Mouse (Mus musculus) heart, embryonic 11.5 days (tissue): ENCODE results near the gene Ppt1. TPM values are rescaled to one million over a fixed set of nuclear protein-coding genes. Genes with fewer than 3 reads are reported as not detected.

ENCODE experiments used
- ATAC-seq: fragments of 200-750 bp; cut with Nextera tagmentation; replicated peaks from 2 replicates; pipeline ENCODE4 v1.8.0; 2017; ENCODE audit warnings: moderate library complexity; ENCODE audit not compliant: insufficient number of reproducible peaks, low FRiP score, low TSS enrichment
- H3K27ac ChIP-seq: fragments of 300-500 bp; sonication (generic); 2 replicates; pipeline ENCODE4 v1.5.1; 2014; ENCODE audit warnings: mild to moderate bottlenecking, low read depth, low read length
- H3K27me3 ChIP-seq: fragments of 300-500 bp; sonication (generic); 2 replicates; pipeline ENCODE4 v1.6.1; 2014; ENCODE audit warnings: mild to moderate bottlenecking, low read length, mixed read lengths; ENCODE audit not compliant: control insufficient read depth, insufficient read depth
- H3K36me3 ChIP-seq: fragments of 300-500 bp; sonication (generic); 2 replicates; pipeline ENCODE4 v1.6.1; 2014; ENCODE audit warnings: mild to moderate bottlenecking, low read length, moderate library complexity, mixed read lengths; ENCODE audit not compliant: control insufficient read depth, insufficient read depth
- H3K4me1 ChIP-seq: fragments of 300-500 bp; sonication (generic); 2 replicates; pipeline ENCODE4 v1.6.1; 2014; ENCODE audit warnings: low read length; ENCODE audit not compliant: control insufficient read depth, insufficient read depth
- H3K4me2 ChIP-seq: fragments of 300-500 bp; sonication (generic); 2 replicates; pipeline ENCODE4 v1.6.1; 2014; ENCODE audit warnings: mild to moderate bottlenecking, moderate library complexity
- H3K4me3 ChIP-seq: fragments of 300-500 bp; sonication (generic); 2 replicates; pipeline ENCODE4 v1.5.1; 2014; ENCODE audit warnings: low read depth, low read length
- H3K9ac ChIP-seq: fragments of 300-500 bp; sonication (generic); 2 replicates; pipeline ENCODE4 v1.6.1; 2014; ENCODE audit warnings: mild to moderate bottlenecking, low read depth, low read length, moderate library complexity
- H3K9me3 ChIP-seq: fragments of 300-500 bp; sonication (generic); replicated peaks from 2 replicates; pipeline ENCODE4 v1.6.1; 2016; ENCODE audit warnings: low read length; ENCODE audit not compliant: control insufficient read depth
- WGBS: fragments of 180-500 bp; shearing (Covaris S2); extraction: QIAGEN DNeasy Blood & Tissue Kit; methylation state at CpG from one replicate; pipeline ENCODE4 v1.1.7; 2014; ENCODE audit not compliant: insufficient replicate concordance; 5-methylcytosine and 5-hydroxymethylcytosine counted together
- polyA plus RNA-seq: library from polyadenylated mRNA; unstranded; fragments of >200 nt; fragmentation: Nextera tagmentation; extraction: Ambion mirVana; gene quantifications from 2 replicates; pipeline ENCODE4 v1.2.1, GENCODE M21; 2014

The Ppt1 gene
- polyA plus RNA-seq, 1 experiment from 2014 or later = 61.8 TPM

DNA sequence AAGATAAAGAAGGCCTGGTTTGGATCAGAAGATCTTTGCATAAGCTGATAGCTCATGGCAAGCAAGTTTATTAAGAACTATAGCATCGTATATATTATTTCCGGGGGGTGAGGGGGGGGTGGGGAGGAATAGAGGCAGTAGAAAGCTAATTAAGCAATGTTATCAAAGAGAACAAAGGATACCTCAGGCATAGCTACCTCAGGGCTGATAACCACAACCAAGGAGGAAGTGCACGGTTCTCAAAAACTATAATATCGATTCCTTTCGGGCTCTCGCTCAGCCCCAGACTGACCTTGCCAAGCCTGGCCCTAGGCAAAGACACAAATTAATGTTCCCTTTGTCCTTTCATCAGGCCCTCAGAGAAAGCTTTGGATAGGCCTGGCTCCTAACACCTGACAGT lies 6.7 kb upstream of the Ppt1 start:
- H3K9ac ChIP-seq = no peak overlapping the region
- WGBS = 85% methylated on average over 6 of the region's 6 CpGs
- H3K4me3 ChIP-seq = no peak overlapping the region
- H3K36me3 ChIP-seq = no peaks in the 10 kb centered on the region
- no peaks in the 10 kb centered on the region for H3K27me3 ChIP-seq
- no peak for ATAC-seq
- no peak overlapping the region for H3K4me2 ChIP-seq
- H3K4me1 ChIP-seq = peaks cover 5% of the 10 kb centered on the region; the same call in 1 of the 2 replicates
- H3K27ac ChIP-seq = no peak overlapping the region
- H3K9me3 ChIP-seq = no peaks in the 10 kb centered on the region

DNA sequence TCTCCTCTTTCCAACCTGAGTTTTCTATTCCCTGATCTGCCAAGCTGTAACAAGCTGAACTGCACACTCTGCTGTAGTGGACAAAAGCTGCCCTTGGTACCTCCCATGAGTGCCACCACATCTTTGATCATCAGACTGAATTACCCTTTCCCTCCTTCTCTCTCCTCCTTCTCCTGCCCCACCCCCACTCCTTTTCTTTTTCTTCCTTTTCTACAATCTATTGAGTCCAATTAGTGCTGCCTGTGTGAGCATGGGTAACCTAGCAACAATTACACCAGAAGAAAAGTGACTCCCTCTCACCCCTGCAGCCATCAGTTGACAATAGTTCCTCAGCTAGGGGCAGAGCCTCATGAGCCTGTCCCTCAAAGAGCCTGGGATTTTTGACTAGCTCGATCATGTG lies 4.2 kb upstream of the Ppt1 start:
- 83% methylated on average over 1 of the region's 1 CpGs for WGBS
- Histone ChIP-seq H3K4me1 (peaks cover 10% of the 10 kb centered on the region), H3K27ac (no peak overlapping the region), H3K4me3 (no peak overlapping the region), H3K27me3 (no peaks in the 10 kb centered on the region), H3K36me3 (no peaks in the 10 kb centered on the region), H3K9ac (no peak overlapping the region), H3K9me3 (no peaks in the 10 kb centered on the region), H3K4me2 (no peak overlapping the region)
- no peak for ATAC-seq

DNA sequence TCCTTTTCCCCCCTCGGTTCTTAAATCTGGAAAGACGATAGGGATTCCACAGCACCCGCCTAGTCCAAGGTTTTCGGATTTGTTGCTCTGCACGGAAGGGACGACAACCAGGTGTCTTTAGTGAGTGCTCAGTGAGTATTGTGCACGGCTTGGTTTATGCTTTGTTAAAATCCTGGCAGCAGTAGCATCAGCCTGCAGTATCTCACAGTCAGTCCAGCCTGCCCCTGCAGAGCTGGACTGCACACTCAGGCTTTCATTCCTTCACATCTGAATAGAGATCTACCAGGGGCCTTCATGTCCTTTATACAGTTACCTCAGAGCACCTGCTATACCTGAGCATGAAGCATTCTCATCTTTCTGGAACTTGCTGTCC lies 347 bp downstream of the Ppt1 start:
- peak; percentile 28 for ATAC-seq
- H3K27ac ChIP-seq = no peak overlapping the region
- no peaks in the 10 kb centered on the region; the same call in 1 of the 2 replicates for H3K9me3 ChIP-seq
- H3K9ac ChIP-seq = peak overlapping the region; percentile 92
- H3K4me1 ChIP-seq = peaks cover 5% of the 10 kb centered on the region
- peak overlapping the region; percentile 89 for H3K4me2 ChIP-seq
- H3K27me3 ChIP-seq = no peaks in the 10 kb centered on the region
- H3K4me3 ChIP-seq = peak overlapping the region; percentile 80
- H3K36me3 ChIP-seq = no peaks in the 10 kb centered on the region
- 0% methylated on average over 7 of the region's 7 CpGs for WGBS

- Histone ChIP-seq H3K27ac (no peak overlapping the region), H3K9ac (no peak overlapping the region), H3K4me3 (no peak overlapping the region; the same call in 1 of the 2 replicates), H3K27me3 (no peaks in the 10 kb centered on the region), H3K4me2 (peak overlapping the region; percentile 89; the same call in 1 of the 2 replicates), H3K4me1 (peaks cover 5% of the 10 kb centered on the region), H3K9me3 (peaks cover 3% of the 10 kb centered on the region; the same call in 1 of the 2 replicates), H3K36me3 (no peaks in the 10 kb centered on the region)
- no peak for ATAC-seq
- 69% methylated on average over 6 of the region's 6 CpGs for WGBS
These were observed 1.2 kb downstream of the Ppt1 start for GRCm38 (mm10) chr4:122837180-122837730.

DNA sequence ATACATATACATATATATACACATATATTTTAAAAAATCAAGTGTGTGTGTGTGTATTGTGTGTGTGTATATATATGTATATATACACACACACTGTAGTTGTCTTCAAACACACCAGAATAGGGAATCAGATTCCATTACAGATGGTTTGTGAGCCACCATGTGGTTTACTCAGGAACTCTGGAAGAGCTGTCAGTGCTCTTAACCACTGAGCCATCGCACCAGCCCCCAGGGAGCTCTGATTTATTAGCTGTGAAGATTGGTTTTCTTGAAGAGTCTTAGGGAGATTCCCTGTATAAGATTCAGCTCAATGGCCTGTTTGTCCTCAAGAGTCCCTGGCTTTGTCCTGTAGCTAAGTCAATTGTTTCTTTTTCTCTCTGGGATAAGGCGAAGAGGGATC lies 2.0 kb downstream of the Ppt1 start:
- H3K27me3 ChIP-seq = no peaks in the 10 kb centered on the region
- no peaks in the 10 kb centered on the region for H3K36me3 ChIP-seq
- no peak for ATAC-seq
- H3K27ac ChIP-seq = no peak overlapping the region
- H3K4me2 ChIP-seq = no peak overlapping the region
- H3K9ac ChIP-seq = no peak overlapping the region
- H3K4me3 ChIP-seq = no peak overlapping the region
- 82% methylated on average over 2 of the region's 2 CpGs for WGBS
- peaks cover 5% of the 10 kb centered on the region for H3K4me1 ChIP-seq
- peaks cover 3% of the 10 kb centered on the region; the same call in 1 of the 2 replicates for H3K9me3 ChIP-seq

- no peak overlapping the region for H3K9ac ChIP-seq
- H3K4me1 ChIP-seq = peaks cover 5% of the 10 kb centered on the region
- no peaks in the 10 kb centered on the region for H3K36me3 ChIP-seq
- WGBS = 47% methylated on average over 1 of the region's 1 CpGs
- no peak overlapping the region for H3K27ac ChIP-seq
- H3K27me3 ChIP-seq = no peaks in the 10 kb centered on the region
- H3K9me3 ChIP-seq = peaks cover 3% of the 10 kb centered on the region; the same call in 1 of the 2 replicates
- no peak overlapping the region for H3K4me3 ChIP-seq
- no peak for ATAC-seq
- no peak overlapping the region for H3K4me2 ChIP-seq
These were observed 2.4 kb downstream of the Ppt1 start for GRCm38 (mm10) chr4:122838416-122838815.

DNA sequence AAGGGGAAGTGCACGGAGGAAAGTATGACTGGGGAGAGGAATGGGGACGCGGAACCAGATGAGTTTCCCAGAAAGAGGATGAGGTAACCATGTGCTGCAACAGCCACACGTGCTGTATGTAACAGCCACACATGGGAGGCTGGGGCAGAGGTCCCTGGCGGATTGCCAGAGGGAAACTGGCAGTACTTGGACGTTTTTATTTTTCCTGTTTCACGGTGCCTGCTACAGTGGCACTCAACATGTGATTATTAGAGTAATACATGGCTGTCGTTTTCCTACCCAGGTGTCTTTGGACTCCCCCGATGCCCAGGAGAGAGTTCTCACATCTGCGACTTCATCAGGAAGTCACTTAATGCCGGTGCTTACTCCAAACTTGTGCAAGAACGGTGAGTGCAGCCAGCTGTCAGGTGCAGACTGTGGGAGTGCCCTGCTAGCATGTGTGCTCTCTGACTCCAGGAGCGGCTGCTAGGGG lies 12.1 kb downstream of the Ppt1 start:
- Histone ChIP-seq H3K27me3 (no peaks in the 10 kb centered on the region), H3K9ac (no peak overlapping the region), H3K9me3 (no peaks in the 10 kb centered on the region), H3K4me1 (no peaks in the 10 kb centered on the region), H3K36me3 (peaks cover 13% of the 10 kb centered on the region; the same call in 1 of the 2 replicates), H3K4me2 (no peak overlapping the region), H3K27ac (no peak overlapping the region), H3K4me3 (no peak overlapping the region)
- no peak for ATAC-seq
- 76% methylated on average over 13 of the region's 13 CpGs for WGBS

- Histone ChIP-seq H3K9me3 (no peaks in the 10 kb centered on the region), H3K36me3 (peaks cover 8% of the 10 kb centered on the region; the same call in 1 of the 2 replicates), H3K4me3 (no peak overlapping the region), H3K27ac (no peak overlapping the region), H3K9ac (no peak overlapping the region), H3K4me1 (no peaks in the 10 kb centered on the region), H3K27me3 (no peaks in the 10 kb centered on the region), H3K4me2 (no peak overlapping the region)
- ATAC-seq = no peak
These were observed 15.5 kb downstream of the Ppt1 start for GRCm38 (mm10) chr4:122851535-122851934.

GRCm38 (mm10) chr4:122853691-122854090 lies 17.6 kb downstream of the Ppt1 start:
- Histone ChIP-seq H3K9ac (no peak overlapping the region), H3K36me3 (peaks cover 18% of the 10 kb centered on the region), H3K27ac (no peak overlapping the region), H3K4me2 (no peak overlapping the region), H3K9me3 (no peaks in the 10 kb centered on the region), H3K4me1 (no peaks in the 10 kb centered on the region), H3K4me3 (no peak overlapping the region), H3K27me3 (no peaks in the 10 kb centered on the region)
- WGBS = 66% methylated on average over 2 of the region's 2 CpGs
- no peak for ATAC-seq
